Mouse (Mus musculus) G1E (cell line): ENCODE measurements around the gene Celf1.
"Not testable (repeated sequence)": the region's sequence is repeated elsewhere in the genome, so short reads cannot be mapped to it uniquely, and the experiment has no call there.

ENCODE experiments used
- CTCF ChIP-seq: IDR thresholded peaks from 2 replicates; pipeline ENCODE4 v1.5.1; 2012; ENCODE audit warnings: low read depth, low read length, inconsistent platforms, mixed read lengths
- GATA1 ChIP-seq: IDR thresholded peaks from 2 replicates; pipeline ENCODE4 v1.6.1; 2012; ENCODE audit warnings: borderline replicate concordance, low read length, inconsistent platforms, mixed read lengths

GRCm38 (mm10) chr2:91022266-91022665 lies 82.1 kb downstream of the Celf1 start:
- not testable (repeated sequence) for TF ChIP-seq CTCF, GATA1
